Mouse (Mus musculus): Measurements from ENCODE around the gene Nrtn. TPM values are rescaled to one million over a fixed set of nuclear protein-coding genes. Genes with fewer than 3 reads are reported as not detected.

Nrtn gene
- total and polyA plus RNA-seq, 3 experiments = 0.25 TPM; not detected in 2

DNA sequence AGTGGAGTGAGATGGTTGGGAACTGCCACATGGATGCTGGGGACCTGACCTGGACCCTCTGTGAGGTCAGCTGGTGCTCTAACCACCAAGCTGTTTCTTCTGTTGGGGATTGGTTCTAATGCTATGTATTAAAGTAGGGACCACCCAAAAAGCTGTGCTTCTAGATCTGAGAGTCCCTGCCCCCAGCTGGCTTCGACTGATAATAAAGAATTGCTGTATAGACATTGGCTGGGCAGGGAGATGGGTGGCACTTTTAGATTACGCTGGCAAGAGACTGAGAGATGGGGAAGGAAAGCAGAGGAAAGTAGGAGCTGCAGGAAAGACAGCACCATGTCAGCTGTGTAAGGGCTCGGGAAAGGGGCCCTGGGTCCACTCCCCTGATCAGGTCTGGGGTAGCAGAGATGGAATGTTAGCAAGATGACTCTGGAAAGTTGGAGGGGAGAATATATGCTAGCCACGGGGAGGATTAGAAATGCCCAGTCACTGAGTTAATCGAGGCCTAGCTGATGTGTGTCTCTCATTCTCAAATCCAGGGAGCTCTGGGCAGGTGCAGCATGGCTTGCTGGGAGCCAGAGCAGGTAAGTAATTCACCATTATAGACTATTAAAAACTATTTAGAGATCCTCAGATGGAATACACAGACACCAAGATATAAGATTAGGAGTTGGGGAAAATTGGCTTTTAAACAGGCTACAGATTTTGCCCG, 36.4 kb upstream of the Nrtn start:
- Histone ChIP-seq H3K27me3 (replicated peaks) (peaks cover 47% of the 10 kb centered on the region), H3K27ac (ENCODE audit: insufficient read depth, low read depth) (no peak overlapping the region), H3K4me1 (ENCODE audit: control insufficient read depth in 1 of 2, insufficient read depth in 2 of 2) (no peaks in the 10 kb centered on the region), H3K9me3 (replicated peaks; ENCODE audit: low read length) (no peaks in the 10 kb centered on the region), H3K4me3 (replicated peaks in 1 of 3; ENCODE audit: low read depth in 2 of 3, low read length in 2 of 3, poor library complexity in 1 of 3) (no peak overlapping the region), H3K9ac (ENCODE audit: insufficient read depth, low read depth) (no peak overlapping the region), H3K79me2 (replicated peaks; ENCODE audit: control insufficient read depth, extremely low read depth, insufficient read depth, poor library complexity, severe bottlenecking) (no peaks in the 10 kb centered on the region), H3K4me2 (ENCODE audit: insufficient read depth, low read depth, poor library complexity, severe bottlenecking) (no peak overlapping the region), H3K36me3 (replicated peaks in 1 of 2; ENCODE audit: control insufficient read depth in 1 of 2, insufficient read depth in 1 of 2, low read length in 1 of 2) (no peaks in the 10 kb centered on the region)
- in situ Hi-C loops (cut with MboI; ENCODE audit: low pct_ligation_motif_present, low pct_unique_long_range_greater_than_20kb, low sequenced_read_pairs) = no loop called here
- dilution Hi-C loops (cut with MboI; ENCODE audit: extremely low pct_ligation_motif_present, extremely low pct_unique_long_range_greater_than_20kb, low sequenced_read_pairs) = no loop called here
- TF ChIP-seq CTCF (conservative IDR thresholded peaks at IDR 0.05 in 1 of 2, IDR thresholded peaks at IDR 0.05 in 1 of 2; ENCODE audit: low read depth in 2 of 2, low read length in 2 of 2) (no peak), BHLHE40 (IDR thresholded peaks at IDR 0.05; ENCODE audit: low read depth, low read length) (no peak), MAX (IDR thresholded peaks at IDR 0.05; ENCODE audit: low read length) (no peak), PAX5 (IDR thresholded peaks at IDR 0.05; ENCODE audit: low read length) (no peak)
- DNase-seq (ENCODE audit: extremely low read depth) = no peak

DNA sequence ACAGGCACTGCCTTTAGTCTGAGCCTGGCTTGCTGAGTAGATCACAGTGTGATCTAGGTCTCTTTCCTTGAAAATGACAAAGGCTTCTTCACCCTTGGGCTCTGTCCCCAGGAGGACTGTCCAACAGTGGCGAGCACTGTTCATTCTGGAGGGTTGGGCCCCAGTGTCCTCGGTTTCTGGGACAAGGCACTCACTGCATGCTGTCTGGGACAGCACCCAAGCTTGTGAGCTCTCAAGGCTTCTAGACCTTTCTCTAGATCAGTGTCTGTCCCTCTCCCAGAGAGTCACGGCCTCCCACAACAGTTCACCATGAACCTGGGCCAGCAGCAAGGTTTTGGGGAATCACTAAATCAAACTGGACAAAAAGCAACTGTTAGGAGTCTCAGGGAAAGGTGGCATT, 35.3 kb upstream of the Nrtn start:
- peaks cover 57% of the 10 kb centered on the region for H3K27me3 ChIP-seq (replicated peaks)
- no peak overlapping the region for H3K4me2 ChIP-seq (ENCODE audit: insufficient read depth, low read depth, poor library complexity, severe bottlenecking)
- no peak overlapping the region for H3K9ac ChIP-seq (ENCODE audit: insufficient read depth, low read depth)
- no peaks in the 10 kb centered on the region for H3K9me3 ChIP-seq (replicated peaks; ENCODE audit: low read length)
- no peak for DNase-seq (ENCODE audit: extremely low read depth)
- H3K4me3 ChIP-seq (replicated peaks in 1 of 3; ENCODE audit: low read depth in 2 of 3, low read length in 2 of 3, poor library complexity in 1 of 3) = no peak overlapping the region
- H3K36me3 ChIP-seq (replicated peaks in 1 of 2; ENCODE audit: control insufficient read depth in 1 of 2, insufficient read depth in 1 of 2, low read length in 1 of 2) = no peaks in the 10 kb centered on the region
- H3K27ac ChIP-seq (ENCODE audit: insufficient read depth, low read depth) = no peak overlapping the region
- no peaks in the 10 kb centered on the region for H3K79me2 ChIP-seq (replicated peaks; ENCODE audit: control insufficient read depth, extremely low read depth, insufficient read depth, poor library complexity, severe bottlenecking)
- dilution Hi-C loops (cut with MboI; ENCODE audit: extremely low pct_ligation_motif_present, extremely low pct_unique_long_range_greater_than_20kb, low sequenced_read_pairs) = no loop called here
- no peaks in the 10 kb centered on the region for H3K4me1 ChIP-seq (ENCODE audit: control insufficient read depth in 1 of 2, insufficient read depth in 2 of 2)
- in situ Hi-C loops (cut with MboI; ENCODE audit: low pct_ligation_motif_present, low pct_unique_long_range_greater_than_20kb, low sequenced_read_pairs) = no loop called here
- TF ChIP-seq MEF2A (IDR thresholded peaks at IDR 0.05; ENCODE audit: borderline replicate concordance, low read depth, low read length) (no peak), MYC (IDR thresholded peaks at IDR 0.05; ENCODE audit: low read depth, low read length) (no peak), POLR2A (IDR thresholded peaks at IDR 0.05; ENCODE audit: low read depth, low read length) (no peak), USF2 (conservative IDR thresholded peaks at IDR 0.05; ENCODE audit: low read depth, low read length) (no peak), POLR2AphosphoS2 (IDR thresholded peaks at IDR 0.05; ENCODE audit: low read depth, low read length) (no peak), TBP (conservative IDR thresholded peaks at IDR 0.05; ENCODE audit: low read depth, low read length) (no peak)

DNA sequence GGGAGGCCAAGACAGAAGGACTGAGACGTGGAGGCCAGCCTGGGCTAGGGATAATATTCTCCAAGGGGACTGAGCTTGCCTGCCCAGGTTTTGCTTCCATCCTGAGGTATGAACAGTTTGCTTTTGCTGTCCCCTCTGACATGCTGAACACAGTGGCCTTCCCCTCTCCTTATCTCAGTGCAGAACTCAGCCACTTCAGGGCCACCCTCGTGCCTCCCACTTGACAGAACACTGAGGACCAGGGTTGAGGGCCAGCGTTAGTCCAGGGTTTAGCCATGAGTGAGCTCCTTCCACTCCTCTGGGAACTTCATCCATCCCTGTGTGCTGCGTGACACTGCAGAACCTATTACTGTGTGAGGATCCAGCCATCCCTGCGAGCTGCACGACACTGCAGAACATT, 32.0 kb upstream of the Nrtn start:
- H3K9ac ChIP-seq (ENCODE audit: insufficient read depth, low read depth) = no peak overlapping the region
- H3K9me3 ChIP-seq (replicated peaks; ENCODE audit: low read length) = no peaks in the 10 kb centered on the region
- TF ChIP-seq RAD21 (IDR thresholded peaks at IDR 0.05; ENCODE audit: low read depth, low read length) (no peak), ZC3H11A (IDR thresholded peaks at IDR 0.05; ENCODE audit: low read depth, low read length) (no peak), CHD2 (IDR thresholded peaks at IDR 0.05; ENCODE audit: low read length) (no peak), EP300 (IDR thresholded peaks at IDR 0.05; ENCODE audit: low read length) (no peak), SMC3 (IDR thresholded peaks at IDR 0.05; ENCODE audit: low read depth, low read length) (no peak), GABPA (IDR thresholded peaks at IDR 0.05; ENCODE audit: insufficient replicate concordance, low read depth, low read length) (no peak), NRF1 (IDR thresholded peaks at IDR 0.05; ENCODE audit: low read depth, low read length) (no peak), PAX5 (IDR thresholded peaks at IDR 0.05; ENCODE audit: low read length) (no peak), TBP (conservative IDR thresholded peaks at IDR 0.05; ENCODE audit: low read depth, low read length) (no peak), E2F4 (IDR thresholded peaks at IDR 0.05; ENCODE audit: insufficient replicate concordance, low read depth, low read length) (no peak), JUND (conservative IDR thresholded peaks at IDR 0.05; ENCODE audit: low read depth, low read length) (no peak)
- H3K36me3 ChIP-seq (replicated peaks in 1 of 2; ENCODE audit: control insufficient read depth in 1 of 2, insufficient read depth in 1 of 2, low read length in 1 of 2) = no peaks in the 10 kb centered on the region
- H3K79me2 ChIP-seq (replicated peaks; ENCODE audit: control insufficient read depth, extremely low read depth, insufficient read depth, poor library complexity, severe bottlenecking) = no peaks in the 10 kb centered on the region
- H3K4me3 ChIP-seq (replicated peaks in 1 of 3; ENCODE audit: low read depth in 2 of 3, low read length in 2 of 3, poor library complexity in 1 of 3) = no peak overlapping the region
- dilution Hi-C loops (cut with MboI; ENCODE audit: extremely low pct_ligation_motif_present, extremely low pct_unique_long_range_greater_than_20kb, low sequenced_read_pairs) = no loop called here
- no peak overlapping the region for H3K27ac ChIP-seq (ENCODE audit: insufficient read depth, low read depth)
- in situ Hi-C loops (cut with MboI; ENCODE audit: low pct_ligation_motif_present, low pct_unique_long_range_greater_than_20kb, low sequenced_read_pairs) = no loop called here
- no peaks in the 10 kb centered on the region for H3K4me1 ChIP-seq (ENCODE audit: control insufficient read depth in 1 of 2, insufficient read depth in 2 of 2)
- no peak overlapping the region for H3K4me2 ChIP-seq (ENCODE audit: insufficient read depth, low read depth, poor library complexity, severe bottlenecking)
- no peak for DNase-seq (ENCODE audit: extremely low read depth)
- H3K27me3 ChIP-seq (replicated peaks) = peaks cover 76% of the 10 kb centered on the region
